Mouse (Mus musculus) heart, adult 2 months (tissue): ENCODE data around the gene Tnfsf10.

ENCODE experiments used
- CTCF ChIP-seq: fragments of 200-600 bp; IDR thresholded peaks from 2 replicates; pipeline ENCODE4 v1.8.1; 2022; ENCODE audit warnings: antibody characterized with exemption, mild to moderate bottlenecking, moderate library complexity
- POLR2A ChIP-seq: fragments of 200-500 bp; IDR thresholded peaks from 2 replicates; pipeline ENCODE4 v1.6.1; 2011; ENCODE audit warnings: mild to moderate bottlenecking, low read depth, low read length, control low read depth; ENCODE audit not compliant: insufficient read depth

DNA sequence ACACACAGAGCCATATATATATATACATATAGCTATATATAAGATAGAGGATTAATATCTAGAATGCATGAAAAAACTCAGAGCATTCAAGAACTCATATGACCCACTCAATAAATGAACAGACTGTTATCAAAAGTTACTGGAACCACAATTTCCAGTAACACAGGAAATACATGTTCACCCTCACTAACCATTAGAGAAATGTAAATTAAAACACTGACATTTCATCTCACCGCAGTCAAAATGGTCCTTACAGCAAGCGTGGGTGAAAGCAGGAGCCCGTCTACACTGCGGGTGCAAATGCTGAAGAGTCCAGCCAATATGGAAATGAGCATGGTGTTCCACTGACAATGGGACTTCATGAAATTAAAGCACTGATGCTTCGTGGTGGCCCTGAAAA lies 13.9 kb downstream of the Tnfsf10 start:
- TF ChIP-seq CTCF (no peak), POLR2A (no peak)
